Mouse (Mus musculus): ENCODE data around the gene Abca7.
"Not testable (repeated sequence)": the region's sequence is repeated elsewhere in the genome, so short reads cannot be mapped to it uniquely, and the experiment has no call there.

The Abca7 gene

DNA sequence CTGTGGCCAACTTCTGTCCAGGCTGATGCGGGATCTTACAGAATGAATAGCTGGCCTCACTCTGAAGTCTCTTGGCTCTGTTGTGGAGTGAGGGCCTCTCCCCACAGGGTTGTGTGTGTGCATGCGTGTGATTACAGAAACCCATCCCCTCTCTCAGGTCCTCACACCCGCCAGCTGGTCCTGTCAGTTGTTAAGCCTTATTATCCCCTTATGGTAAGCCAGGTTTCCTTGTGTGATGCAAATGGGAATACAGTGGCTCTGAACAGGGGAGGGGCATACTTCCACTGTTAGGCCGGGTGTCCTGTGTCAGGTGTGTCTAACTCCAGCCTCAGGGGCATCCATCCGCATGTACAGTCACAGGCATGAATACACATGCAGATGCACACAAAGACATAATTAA is 49.5 kb downstream of the Abca7 start:
- no peak for DNase-seq (ENCODE audit: low spot score)

DNA sequence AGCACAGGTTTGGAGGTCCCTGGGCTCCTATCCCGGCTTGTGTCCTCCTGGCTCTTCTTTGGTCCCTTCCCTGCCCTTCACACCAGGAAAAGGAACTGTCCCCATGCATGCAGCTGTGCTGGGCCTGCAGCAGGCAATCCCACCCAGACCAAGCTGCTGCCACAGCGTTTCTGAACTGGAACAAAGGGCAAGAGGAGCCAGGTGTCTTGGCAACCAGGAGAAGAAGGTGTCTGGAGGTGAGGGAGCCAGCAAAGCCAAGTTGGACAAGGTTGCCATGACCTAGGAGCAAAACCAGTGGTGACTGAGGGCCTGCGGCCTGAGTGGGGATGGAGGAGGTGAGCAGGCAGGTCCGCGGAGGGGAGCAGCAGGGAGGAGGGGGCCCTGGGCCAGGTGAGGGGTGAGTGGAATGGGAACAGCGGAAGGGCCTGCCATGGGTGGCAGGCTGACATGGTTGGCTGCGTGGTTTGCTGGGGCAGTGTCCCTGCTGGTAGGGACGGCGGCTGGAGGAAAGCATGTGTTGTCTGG is 50.8 kb downstream of the Abca7 start, which contains the start of gene Gpx4:
Gene Gpx4, plus strand, starts transcription at position 126 of the 525 bp plus-strand sequence.
- DNase-seq (ENCODE audit: low spot score): no peak

DNA sequence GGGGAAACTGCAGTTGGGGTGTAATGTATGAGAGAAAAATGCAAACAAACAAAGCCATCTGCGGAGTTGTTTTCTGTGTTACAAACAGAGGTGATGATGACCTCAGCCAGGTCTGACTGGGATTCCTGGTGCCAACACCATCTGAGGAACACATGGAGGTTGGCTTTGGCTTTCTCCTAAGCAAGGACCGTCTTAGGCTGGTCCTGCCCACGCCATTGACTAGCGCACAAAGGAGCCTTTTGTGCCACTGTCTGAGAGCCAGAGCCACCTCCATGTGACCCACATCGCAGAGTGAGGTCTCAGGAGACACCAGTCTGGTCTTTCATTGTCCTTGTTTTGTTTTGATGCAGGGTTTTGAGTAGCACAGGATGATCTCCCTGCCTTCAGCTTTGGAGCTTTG is 52.1 kb downstream of the Abca7 start:
- no peak for DNase-seq (ENCODE audit: low spot score)

DNA sequence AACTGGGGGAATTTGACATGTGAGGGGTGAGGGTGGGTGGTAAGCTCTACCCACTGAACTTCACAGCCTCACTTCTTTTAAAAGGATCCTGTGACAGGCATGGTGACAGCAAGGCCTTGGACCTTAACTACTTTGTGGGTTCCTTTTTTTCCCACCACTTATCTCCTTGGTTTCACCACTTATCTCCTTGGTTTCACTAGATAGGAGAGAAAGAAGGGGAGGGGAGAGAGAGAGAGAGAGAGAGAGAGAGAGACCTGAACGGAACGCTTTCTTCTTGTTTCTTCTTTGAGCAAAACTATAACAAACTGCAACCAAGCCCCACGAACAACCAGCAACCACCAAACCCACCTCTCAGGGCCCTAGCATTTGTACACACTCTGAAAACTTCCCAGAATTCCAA is 52.5 kb downstream of the Abca7 start:
- DNase-seq (ENCODE audit: low spot score): no peak

DNA sequence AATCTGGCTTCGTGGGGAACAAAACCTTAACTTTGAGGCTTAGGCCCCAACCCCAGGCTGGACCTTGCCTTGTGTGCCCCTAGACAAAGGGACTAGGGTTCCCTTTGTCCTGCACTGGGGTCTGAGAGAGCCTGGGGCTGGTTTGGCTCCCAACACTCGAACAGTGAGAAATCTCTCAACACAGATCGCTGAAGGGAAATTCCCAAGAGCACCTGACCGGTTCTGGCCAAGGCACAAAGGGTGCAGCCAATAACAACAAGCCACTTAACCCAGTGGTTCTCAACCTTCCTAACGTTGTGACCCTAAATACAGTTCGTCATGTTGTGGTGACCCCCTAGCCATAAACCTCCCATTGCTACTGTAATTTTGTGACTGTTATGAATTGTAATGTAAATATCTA is 54.0 kb downstream of the Abca7 start:
- peak; percentile 50 for DNase-seq (ENCODE audit: low spot score)

DNA sequence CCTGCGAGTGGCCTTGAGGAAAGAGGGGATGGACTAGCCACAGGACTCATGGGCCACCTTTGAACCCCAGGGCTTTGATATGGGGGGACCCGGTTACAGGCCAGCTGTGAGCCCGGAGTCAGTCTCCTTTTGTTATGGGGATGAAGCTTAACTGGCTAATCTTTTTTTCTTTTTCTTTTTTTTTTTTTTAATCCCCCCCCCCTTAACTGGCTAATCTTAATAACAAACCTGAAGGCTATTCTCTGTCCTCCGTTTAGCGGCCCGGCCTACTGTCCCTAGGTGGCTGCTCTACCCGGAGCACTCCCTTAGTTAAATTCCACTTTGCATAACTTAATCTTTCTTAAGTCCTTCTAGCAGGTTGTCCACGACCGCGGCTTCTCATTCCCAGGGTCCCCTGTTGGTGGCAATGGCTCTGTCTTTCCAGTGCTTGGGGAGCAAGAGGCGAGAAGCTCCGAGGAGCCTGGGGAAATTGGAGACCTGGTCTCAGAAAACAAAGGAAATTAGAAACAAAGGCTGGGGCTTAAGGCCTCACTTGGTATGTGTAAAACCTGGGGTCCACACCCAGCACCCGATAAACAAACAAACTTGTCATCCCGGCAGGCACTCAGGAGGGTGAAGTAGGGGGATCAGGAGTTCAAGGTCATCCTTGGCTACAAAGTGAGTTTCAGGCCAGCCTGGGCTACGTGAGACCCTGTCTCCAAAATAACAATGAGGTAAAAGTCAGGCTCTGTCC is 54.8 kb downstream of the Abca7 start:
- DNase-seq (ENCODE audit: low spot score): no peak

DNA sequence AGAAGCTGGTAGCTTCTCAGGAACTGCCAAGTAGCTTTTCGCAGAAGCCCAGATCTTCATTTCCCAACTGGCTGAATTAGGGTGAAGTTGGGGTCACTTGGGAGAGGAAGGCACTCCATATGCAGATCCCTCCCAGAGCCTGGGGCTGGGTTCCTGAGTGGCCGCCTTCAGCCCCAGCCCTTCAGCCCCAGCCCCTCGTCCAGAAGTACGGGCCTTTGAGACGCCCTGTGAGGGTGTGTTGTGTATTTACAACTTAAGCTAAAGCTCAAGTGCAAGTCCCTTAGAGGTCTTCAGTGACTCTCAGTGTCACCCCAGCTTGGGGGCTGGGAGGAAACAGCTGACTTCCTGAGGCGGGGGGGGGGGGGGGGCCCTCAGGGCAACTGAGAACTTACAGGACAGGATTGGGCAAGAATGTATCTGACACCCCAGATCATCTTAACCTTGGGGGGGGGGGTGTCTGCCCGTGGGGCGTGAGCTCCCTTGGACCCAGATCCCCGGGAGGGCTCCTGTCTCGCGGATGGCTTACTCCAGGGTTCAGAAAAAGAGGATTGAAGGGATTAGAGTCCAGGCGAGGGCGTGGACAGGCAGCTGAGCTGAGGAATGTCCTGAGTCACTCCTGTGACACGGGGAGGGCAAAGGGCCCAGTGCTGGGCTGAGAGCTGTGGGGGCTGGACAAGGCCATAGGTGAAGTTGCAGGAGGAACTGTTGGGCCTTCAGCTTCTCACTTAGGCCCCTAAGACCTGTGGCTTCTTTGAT is 55.5 kb downstream of the Abca7 start:
- DNase-seq (ENCODE audit: low spot score): peak; percentile 82

DNA sequence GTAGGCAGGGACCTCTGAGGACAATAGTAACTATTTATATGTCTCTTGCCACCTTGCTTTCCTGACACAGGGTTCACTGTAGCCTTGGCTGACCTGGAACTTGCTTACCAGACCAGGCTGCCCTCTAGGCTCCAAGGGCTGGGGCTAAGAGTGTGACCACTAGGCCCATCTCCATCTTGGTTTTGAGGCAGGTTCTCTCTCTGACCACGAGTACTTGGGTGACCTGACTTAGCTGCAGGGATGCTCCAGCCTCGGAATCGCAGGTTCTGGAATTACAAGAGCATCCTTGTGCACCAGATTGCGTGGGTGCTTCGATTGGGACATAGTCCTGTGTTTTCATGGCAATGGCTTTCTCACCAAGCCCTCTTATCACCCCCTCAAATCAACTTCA is 56.1 kb downstream of the Abca7 start:
- no peak for DNase-seq (ENCODE audit: low spot score)

DNA sequence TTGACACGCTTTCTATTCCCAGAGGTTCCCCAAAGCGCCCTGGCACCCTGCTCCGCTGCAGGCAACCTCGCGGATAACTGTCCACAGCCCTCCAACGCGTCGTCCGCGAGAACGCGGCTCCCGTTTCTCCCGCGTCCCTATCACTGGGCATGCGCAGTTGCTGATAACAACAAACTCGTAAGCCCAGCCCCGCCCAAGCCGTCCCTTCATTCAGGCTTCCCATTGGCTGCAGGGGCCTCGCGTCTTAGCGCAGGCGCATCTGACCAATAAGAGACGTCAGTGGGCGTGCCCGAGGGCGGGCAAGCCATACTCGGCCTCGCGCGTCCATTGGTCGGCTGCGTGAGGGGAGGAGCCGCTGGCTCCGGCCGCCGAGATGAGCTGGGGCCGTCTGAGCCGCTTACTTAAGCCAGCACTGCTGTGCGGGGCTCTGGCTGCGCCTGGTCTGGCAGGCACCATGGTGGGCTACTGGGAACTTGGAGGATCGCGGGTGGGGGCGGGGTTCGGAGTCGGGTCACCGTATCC is 57.0 kb downstream of the Abca7 start:
- DNase-seq (ENCODE audit: low spot score): peak; percentile 100

DNA sequence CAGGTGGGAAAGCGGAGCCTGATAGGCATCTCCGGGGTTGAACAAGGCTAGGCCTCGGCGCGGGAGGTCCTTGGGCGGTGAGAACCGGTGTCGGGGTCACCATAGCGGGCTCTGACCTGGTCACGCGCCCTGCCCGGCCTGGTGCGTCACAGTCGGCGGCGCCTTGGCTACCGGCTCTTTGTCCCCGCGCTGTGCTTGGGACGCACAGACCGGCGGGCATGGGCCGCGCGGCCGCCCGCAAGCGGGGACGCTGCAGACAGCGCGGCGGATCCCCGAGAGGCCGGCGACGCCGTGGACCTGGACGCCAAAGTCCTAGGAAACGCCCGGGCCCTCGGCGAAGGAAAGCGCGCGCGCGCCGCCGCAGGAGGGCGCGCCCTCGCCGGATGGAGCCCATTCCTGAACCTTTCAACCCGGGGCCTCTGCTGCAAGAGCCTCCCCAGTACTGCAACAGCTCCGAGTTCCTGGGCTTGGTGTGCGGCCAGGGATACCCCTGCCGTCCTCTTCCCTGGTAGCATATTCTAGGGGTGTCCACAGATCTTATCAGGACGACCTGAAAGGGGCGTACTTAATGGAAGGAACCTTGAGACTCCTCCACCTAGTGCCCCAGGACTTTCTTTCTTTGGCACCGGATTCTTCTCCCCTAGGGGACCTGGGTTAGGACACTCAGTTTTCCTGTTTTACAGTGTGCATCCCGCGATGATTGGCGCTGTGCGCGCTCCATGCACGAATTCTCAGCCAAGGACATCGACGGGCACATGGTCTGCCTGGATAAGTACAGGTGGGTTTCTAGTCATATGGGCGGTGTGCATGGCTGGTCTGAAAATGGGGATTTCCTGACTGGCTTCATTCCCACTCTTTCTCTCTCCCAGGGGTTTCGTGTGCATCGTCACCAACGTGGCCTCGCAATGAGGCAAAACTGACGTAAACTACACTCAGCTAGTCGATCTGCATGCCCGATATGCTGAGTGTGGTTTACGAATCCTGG is 57.8 kb downstream of the Abca7 start:
- DNase-seq (ENCODE audit: low spot score): peak; percentile 71

DNA sequence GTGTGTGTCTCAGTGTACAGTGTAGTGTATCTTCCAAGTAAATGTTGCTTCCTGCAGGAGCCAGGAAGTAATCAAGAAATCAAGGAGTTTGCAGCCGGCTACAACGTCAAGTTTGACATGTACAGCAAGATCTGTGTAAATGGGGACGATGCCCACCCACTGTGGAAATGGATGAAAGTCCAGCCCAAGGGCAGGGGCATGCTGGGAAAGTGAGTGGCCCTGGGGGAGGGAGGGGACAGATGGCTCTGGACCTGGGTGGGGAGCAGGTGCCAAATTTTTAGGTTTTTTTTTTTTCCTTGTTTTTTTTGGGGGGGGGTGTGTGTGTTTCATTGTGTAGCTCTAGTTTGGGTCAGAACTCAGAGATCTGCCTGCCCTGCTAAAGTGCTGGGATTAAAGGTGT is 58.6 kb downstream of the Abca7 start:
- not testable (repeated sequence) for DNase-seq (ENCODE audit: low spot score)

DNA sequence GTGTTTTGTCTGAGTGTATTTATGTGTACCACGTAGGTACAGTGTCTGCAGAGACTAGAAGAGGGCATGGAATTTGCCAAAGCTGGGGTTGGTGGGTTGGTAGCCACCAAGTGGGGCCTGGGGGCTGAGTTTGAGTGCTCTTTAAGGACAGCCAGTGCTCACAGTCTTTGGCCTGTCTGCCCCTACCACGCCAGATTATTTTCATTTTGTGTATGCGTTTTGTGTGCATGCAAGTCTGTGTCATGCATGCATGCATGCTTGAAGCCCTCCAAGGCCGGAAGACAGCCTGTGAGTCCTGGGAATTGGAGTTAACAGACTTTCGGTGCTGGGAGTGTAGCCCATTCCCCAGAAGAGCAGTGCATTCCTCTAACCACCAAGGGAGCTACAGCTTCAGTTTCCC is 59.1 kb downstream of the Abca7 start:
- no peak for DNase-seq (ENCODE audit: low spot score)

DNA sequence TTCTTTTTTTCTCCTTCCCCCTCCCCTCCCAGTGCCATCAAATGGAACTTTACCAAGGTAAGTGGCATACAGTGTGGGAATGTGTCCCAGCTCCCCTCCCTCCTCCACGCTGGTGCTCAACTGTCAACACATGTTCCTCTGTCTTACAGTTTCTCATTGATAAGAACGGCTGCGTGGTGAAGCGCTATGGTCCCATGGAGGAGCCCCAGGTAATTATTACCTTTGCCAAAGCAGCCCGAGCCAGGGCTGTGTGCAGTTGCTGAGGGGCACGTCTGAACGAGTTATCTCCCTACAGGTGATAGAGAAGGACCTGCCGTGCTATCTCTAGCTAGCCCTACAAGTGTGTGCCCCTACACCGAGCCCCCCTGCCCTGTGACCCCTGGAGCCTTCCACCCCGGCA is 59.6 kb downstream of the Abca7 start:
- DNase-seq (ENCODE audit: low spot score): no peak

DNA sequence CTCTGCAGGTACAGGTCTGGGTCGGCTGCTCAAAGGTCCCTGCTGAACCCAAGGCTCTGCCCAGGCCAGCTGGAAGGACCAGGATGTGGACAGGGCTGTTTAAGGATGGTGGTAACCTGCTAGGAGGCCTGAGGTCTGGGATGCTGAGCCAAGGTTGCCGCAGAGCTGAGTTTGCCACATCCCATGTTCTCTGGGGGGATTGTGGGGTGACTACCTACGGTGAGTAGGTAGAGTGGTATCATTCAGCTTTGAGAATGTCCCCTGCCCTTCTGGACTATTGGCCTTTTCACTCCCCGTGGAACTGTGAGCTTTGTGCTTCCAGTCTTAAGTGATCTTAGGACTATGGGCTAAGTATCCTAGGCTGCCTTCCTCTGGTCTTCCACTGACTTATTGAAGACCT is 60.2 kb downstream of the Abca7 start:
- DNase-seq (ENCODE audit: low spot score): no peak

DNA sequence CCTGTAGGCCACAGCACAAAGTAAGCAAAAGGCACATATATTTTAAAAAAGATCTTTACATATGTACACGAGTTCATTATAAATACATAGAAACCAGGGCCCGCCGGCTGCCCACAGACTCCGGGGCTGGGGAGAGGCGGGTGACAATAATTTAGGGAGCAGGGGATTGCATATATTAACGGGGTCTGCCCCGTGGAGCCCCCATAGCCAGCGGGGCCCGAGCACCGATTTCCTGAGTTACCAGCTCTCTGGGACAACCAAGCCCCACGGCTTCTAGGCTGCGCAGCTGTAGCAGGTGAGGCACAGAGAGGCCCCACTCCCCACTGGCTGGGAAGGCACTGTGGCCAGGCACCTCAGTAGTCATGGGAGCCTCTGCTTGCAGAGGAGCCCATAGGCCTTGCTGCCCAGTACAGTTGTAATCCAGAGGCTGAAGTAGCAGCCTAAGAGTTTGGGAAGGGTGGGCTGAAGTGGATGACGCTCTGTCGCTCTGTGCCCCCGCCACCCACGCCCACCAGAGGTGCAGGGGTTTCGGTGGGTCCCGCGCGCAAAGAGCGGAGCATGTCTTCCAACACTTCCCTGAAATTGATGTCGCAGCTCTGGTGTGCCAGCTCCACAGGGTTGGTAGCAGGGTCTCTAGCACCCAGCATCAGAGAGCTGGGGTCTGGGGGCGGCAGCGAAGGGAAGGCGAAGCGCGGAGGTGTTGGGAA is 60.8 kb downstream of the Abca7 start:
- DNase-seq (ENCODE audit: low spot score): no peak

DNA sequence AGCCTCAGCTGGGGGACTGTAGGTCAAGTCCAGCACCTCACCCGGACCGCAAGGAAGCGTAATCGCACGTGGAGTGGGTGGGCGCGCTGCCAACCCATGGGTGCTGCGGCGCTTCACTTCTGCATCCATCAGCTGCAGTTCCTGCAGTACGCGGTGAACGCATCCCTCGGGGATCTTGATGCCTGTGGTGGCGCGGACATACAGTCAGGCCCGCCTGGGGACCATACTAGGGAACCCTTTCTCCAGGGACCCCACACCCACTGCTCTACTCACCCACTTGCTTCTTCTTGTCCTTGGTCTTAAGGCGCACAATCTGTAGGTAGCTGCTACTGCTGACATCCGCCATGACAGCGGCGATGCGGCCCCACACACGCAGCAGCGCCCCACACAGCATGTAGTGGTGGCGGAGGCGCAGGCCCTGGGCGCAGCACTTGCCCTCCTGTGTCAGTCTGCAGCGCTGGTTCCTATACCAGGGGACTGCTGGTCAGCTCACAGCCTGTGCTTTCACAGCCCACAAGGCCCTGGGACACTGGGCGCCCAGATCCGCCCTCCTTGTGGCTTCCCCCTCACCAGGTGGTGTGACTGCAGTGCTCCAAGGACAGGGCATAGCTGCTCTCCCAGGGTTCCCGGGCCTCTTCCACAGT is 61.5 kb downstream of the Abca7 start:
- no peak for DNase-seq (ENCODE audit: low spot score)

DNA sequence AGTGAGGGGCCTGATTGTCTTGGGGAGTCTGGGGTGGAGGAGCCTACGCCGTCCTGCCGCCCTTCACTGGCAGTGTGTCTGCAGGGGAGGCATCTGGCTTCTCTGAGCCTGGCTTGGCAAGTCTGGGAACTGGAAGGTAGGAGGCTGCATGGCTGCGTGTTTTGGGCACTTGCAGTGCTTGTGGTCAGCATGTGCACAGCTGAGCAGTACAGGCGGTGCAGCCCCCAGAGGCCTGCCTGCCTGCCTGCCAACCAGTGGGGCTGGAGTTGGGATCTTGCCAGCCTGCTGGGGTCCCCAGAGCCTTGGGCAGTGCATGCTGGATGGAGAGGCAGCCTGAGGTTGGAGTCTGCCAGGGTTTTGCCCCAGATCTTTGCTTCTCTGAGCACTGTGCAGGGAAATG is 66.8 kb downstream of the Abca7 start:
- DNase-seq (ENCODE audit: low spot score): no peak

DNA sequence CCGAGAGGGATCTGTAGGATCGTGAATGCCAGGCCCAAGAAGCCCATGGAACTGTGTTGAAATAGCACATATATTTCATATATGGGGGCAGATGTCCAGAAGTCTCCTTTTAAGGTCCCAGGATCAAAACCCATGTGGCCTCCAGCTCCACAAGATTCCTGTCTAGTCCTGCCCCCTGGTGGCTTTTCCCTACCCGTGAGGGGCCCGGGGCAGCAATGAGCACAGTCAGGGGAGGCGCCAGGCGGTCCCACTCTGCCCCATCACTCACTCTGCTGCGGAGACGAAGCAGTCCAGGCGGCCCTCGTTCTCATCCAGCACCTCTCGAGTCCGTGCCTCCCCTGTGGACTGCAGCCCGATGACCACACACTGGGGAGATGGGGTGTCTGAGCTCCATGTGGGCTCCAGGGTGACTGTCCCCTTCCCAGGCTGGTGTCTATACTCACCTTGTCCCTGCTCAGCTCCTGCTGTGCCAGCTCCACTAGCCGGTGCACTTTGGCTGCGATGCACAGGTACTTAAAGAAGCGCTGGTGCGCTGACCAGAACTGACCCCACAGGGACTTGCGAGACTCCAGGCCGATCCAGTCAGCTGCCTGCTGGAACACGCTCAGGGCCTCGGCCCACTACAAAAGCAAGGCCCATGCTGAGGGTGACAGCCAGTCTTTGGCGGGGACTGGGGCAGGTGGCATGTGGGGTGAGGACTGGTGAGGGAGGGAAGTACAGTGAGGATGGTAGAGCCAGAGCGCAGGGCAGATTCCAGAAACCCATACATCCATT is 67.8 kb downstream of the Abca7 start:
- no peak for DNase-seq (ENCODE audit: low spot score)

Data from lung, postnatal 25 days (tissue).